Mouse (Mus musculus): Measurements from ENCODE around the gene Slc25a27.

- TF ChIP-seq GATA1 (IDR thresholded peaks at IDR 0.05; ENCODE audit: borderline replicate concordance, low read length) (no peak), FLI1 (IDR thresholded peaks at IDR 0.05; ENCODE audit: low read length) (no peak)
Measured at GRCm38 (mm10) chr17:43629496-43630426, 37.3 kb downstream of the Slc25a27 start, which contains the start of gene Tdrd6.
